Mouse (Mus musculus) CH12.LX (cell line): ENCODE data around the gene Ndufa11. TPM values are rescaled to one million over a fixed set of nuclear protein-coding genes. Genes with fewer than 3 reads are reported as not detected.

Experiments
- DNase-seq: peaks from one replicate; pipeline ENCODE4 v3.0.0-alpha.2; 2013; ENCODE audit errors: extremely low read depth
- H3K27ac ChIP-seq: 2 replicates; pipeline ENCODE4 v1.5.1; 2012; ENCODE audit warnings: low read depth, mild to moderate bottlenecking, control low read depth, moderate library complexity; ENCODE audit not compliant: insufficient read depth
- H3K27me3 ChIP-seq: replicated peaks from 2 replicates; pipeline ENCODE3; 2012; ENCODE audit warnings: inconsistent platforms
- H3K36me3 ChIP-seq, 2 experiments: replicated peaks in 1 of 2; 2 replicates each; pipeline versions ENCODE3 to v1.6.1; 2012; ENCODE audit warnings: inconsistent platforms in 1 of 2, low read length in 1 of 2, mild to moderate bottlenecking in 1 of 2, mixed read lengths in 1 of 2, moderate library complexity in 1 of 2; ENCODE audit not compliant: control insufficient read depth in 1 of 2, insufficient read depth in 1 of 2
- H3K4me1 ChIP-seq, 2 experiments: 2 replicates each; pipeline ENCODE4 v1.6.1; 2012; ENCODE audit warnings: inconsistent platforms in 1 of 2, moderate library complexity in 1 of 2; ENCODE audit not compliant: insufficient read depth in 2 of 2, control insufficient read depth in 1 of 2
- H3K4me2 ChIP-seq: 2 replicates; pipeline ENCODE4 v1.6.1; 2012; ENCODE audit warnings: low read depth, mild to moderate bottlenecking, control low read depth; ENCODE audit not compliant: poor library complexity, insufficient read depth, severe bottlenecking
- H3K4me3 ChIP-seq, 3 experiments: fragments of 150-350 bp in 1 of 3; sonication (generic) in 1 of 3; replicated peaks in 1 of 3; 2 replicates each; pipeline versions ENCODE3 to v1.5.1; 2011 to 2012; ENCODE audit warnings: low read depth in 2 of 3, low read length in 2 of 3, mild to moderate bottlenecking in 2 of 3, moderate library complexity in 2 of 3, control low read depth in 1 of 3, improper control_type of control experiment in 1 of 3, inconsistent platforms in 1 of 3, mixed read lengths in 1 of 3; ENCODE audit not compliant: poor library complexity in 1 of 3
- H3K79me2 ChIP-seq: replicated peaks from 2 replicates; pipeline ENCODE4 v1.6.1; 2012; ENCODE audit warnings: mild to moderate bottlenecking, moderate library complexity; ENCODE audit not compliant: control insufficient read depth, poor library complexity, insufficient read depth, severe bottlenecking; ENCODE audit errors: extremely low read depth
- H3K9ac ChIP-seq: 2 replicates; pipeline ENCODE4 v1.6.1; 2012; ENCODE audit warnings: low read depth, mild to moderate bottlenecking, control low read depth, moderate library complexity; ENCODE audit not compliant: insufficient read depth
- H3K9me3 ChIP-seq: replicated peaks from 2 replicates; pipeline ENCODE3; 2012; ENCODE audit warnings: low read length, inconsistent platforms, mixed read lengths
- BHLHE40 ChIP-seq: IDR thresholded peaks from 2 replicates; pipeline ENCODE4 v1.6.1; 2011; ENCODE audit warnings: mild to moderate bottlenecking, low read depth, low read length, improper control_type of control experiment
- CHD2 ChIP-seq: IDR thresholded peaks from 2 replicates; pipeline ENCODE4 v1.6.1; 2011; ENCODE audit warnings: low read length, improper control_type of control experiment
- GABPA ChIP-seq: IDR thresholded peaks from 2 replicates; pipeline ENCODE4 v1.6.1; 2012; ENCODE audit warnings: low read depth, low read length, improper control_type of control experiment, inconsistent platforms; ENCODE audit not compliant: insufficient replicate concordance
- HCFC1 ChIP-seq: IDR thresholded peaks from 2 replicates; pipeline ENCODE4 v1.6.1; 2012; ENCODE audit warnings: low read depth, mild to moderate bottlenecking, inconsistent platforms, low read length, improper control_type of control experiment
- MXI1 ChIP-seq: IDR thresholded peaks from 2 replicates; pipeline ENCODE4 v1.6.1; 2011; ENCODE audit warnings: mild to moderate bottlenecking, low read depth, low read length, improper control_type of control experiment
- MYC ChIP-seq: IDR thresholded peaks from 2 replicates; pipeline ENCODE4 v1.6.1; 2011; ENCODE audit warnings: low read depth, mild to moderate bottlenecking, improper control_type of control experiment, low read length
- NELFE ChIP-seq: IDR thresholded peaks from 2 replicates; pipeline ENCODE4 v1.6.1; 2011; ENCODE audit warnings: low read depth, low read length, improper control_type of control experiment
- PAX5 ChIP-seq: IDR thresholded peaks from 2 replicates; pipeline ENCODE4 v1.6.1; 2012; ENCODE audit warnings: low read length, inconsistent platforms, mixed read lengths
- POLR2A ChIP-seq: IDR thresholded peaks from 2 replicates; pipeline ENCODE4 v1.6.1; 2011; ENCODE audit warnings: low read depth, mild to moderate bottlenecking, improper control_type of control experiment, low read length
- POLR2AphosphoS2 ChIP-seq: IDR thresholded peaks from 2 replicates; pipeline ENCODE4 v1.6.1; 2011; ENCODE audit warnings: low read depth, low read length, improper control_type of control experiment
- RAD21 ChIP-seq: IDR thresholded peaks from 2 replicates; pipeline ENCODE4 v1.6.1; 2011; ENCODE audit warnings: low read depth, mild to moderate bottlenecking, low read length, improper control_type of control experiment, moderate library complexity
- RCOR1 ChIP-seq: conservative IDR thresholded peaks from 2 replicates; pipeline ENCODE4 v1.6.1; 2012; ENCODE audit warnings: low read depth, mild to moderate bottlenecking, inconsistent platforms, low read length, improper control_type of control experiment
- SIN3A ChIP-seq: IDR thresholded peaks from 2 replicates; pipeline ENCODE4 v1.6.1; 2012; ENCODE audit warnings: low read length, improper control_type of control experiment, inconsistent platforms
- SMC3 ChIP-seq: IDR thresholded peaks from 2 replicates; pipeline ENCODE4 v1.6.1; 2011; ENCODE audit warnings: low read depth, low read length, improper control_type of control experiment
- TCF12 ChIP-seq: IDR thresholded peaks from 2 replicates; pipeline ENCODE4 v1.6.1; 2014; ENCODE audit warnings: low read depth, mild to moderate bottlenecking, inconsistent platforms, low read length, improper control_type of control experiment
- UBTF ChIP-seq: IDR thresholded peaks from 2 replicates; pipeline ENCODE4 v1.6.1; 2012; ENCODE audit warnings: low read depth, mild to moderate bottlenecking, inconsistent platforms, low read length, improper control_type of control experiment, moderate library complexity
- USF1 ChIP-seq: IDR thresholded peaks from 2 replicates; pipeline ENCODE4 v1.6.1; 2014; ENCODE audit warnings: low read depth, mild to moderate bottlenecking, inconsistent platforms, low read length, improper control_type of control experiment
- ZKSCAN1 ChIP-seq: IDR thresholded peaks from 2 replicates; pipeline ENCODE4 v1.6.1; 2012; ENCODE audit warnings: low read depth, inconsistent platforms, low read length, improper control_type of control experiment, borderline replicate concordance
- ZMIZ1 ChIP-seq: IDR thresholded peaks from 2 replicates; pipeline ENCODE4 v1.6.1; 2012; ENCODE audit warnings: low read depth, mild to moderate bottlenecking, inconsistent platforms, low read length, improper control_type of control experiment
- dilution Hi-C: fragments of 300-500 bp; cut with MboI; formaldehyde crosslinking; loops from 2 replicates; pipeline ENCODE4 v1.14.3; 2020; ENCODE audit warnings: low sequenced_read_pairs; ENCODE audit not compliant: extremely low pct_unique_long_range_greater_than_20kb, extremely low pct_ligation_motif_present
- in situ Hi-C: fragments of 300-500 bp; cut with MboI; formaldehyde crosslinking; loops from 3 replicates; pipeline ENCODE4 v1.14.3; 2019; ENCODE audit warnings: low sequenced_read_pairs, low pct_ligation_motif_present, low pct_unique_long_range_greater_than_20kb, mixed read lengths
- polyA plus RNA-seq: library from polyadenylated mRNA; unstranded; fragments of >175 nt; gene quantifications from 2 replicates; pipeline ENCODE4 v1.2.1, GENCODE M21; 2012; ENCODE audit warnings: low read depth; ENCODE audit not compliant: insufficient read length
- total RNA-seq, 2 experiments: library from RNA; depleted of rRNA; stranded (reverse); fragments of 300-350 nt in 1 of 2; fragments of >200 nt in 1 of 2; gene quantifications; 2 replicates each; pipeline ENCODE4 v1.2.3; 2012 to 2014

The Ndufa11 gene
- total and polyA plus RNA-seq, 3 experiments = 124 to 201 (median 155) TPM

- DNase-seq = no peak
- dilution Hi-C loops (no loop called here), in situ Hi-C loops (loop anchor here (5.0 kb wide), 1 partner anchor 34 kb away; the partner anchor contains the start of genes Ndufa11 and Vmac)
- Histone ChIP-seq H3K4me3 (no peak overlapping the region), H3K36me3 (peaks cover 58 to 94% of the 10 kb centered on the region in 2 experiments), H3K79me2 (peaks cover 86% of the 10 kb centered on the region), H3K27ac (peak overlapping the region; percentile 21; the same call in 1 of the 2 replicates), H3K4me2 (no peak overlapping the region), H3K4me1 (peaks cover 43 to 87% of the 10 kb centered on the region in 2 experiments), H3K9ac (no peak overlapping the region), H3K9me3 (no peaks in the 10 kb centered on the region), H3K27me3 (no peaks in the 10 kb centered on the region)
- 0 out of 2 replicates have a peak, but pooled peaks have one; percentile 29 for TF ChIP-seq TCF12
- TF ChIP-seq RAD21 = no peak
- no peak for TF ChIP-seq GABPA
Measured at GRCm38 (mm10) chr17:56682880-56683279, 34.7 kb upstream of the Ndufa11 start.

- H3K9me3 ChIP-seq = no peaks in the 10 kb centered on the region
- in situ Hi-C loops (loop anchor here (5.0 kb wide), 1 partner anchor 34 kb away; the partner anchor contains the start of genes Ndufa11 and Vmac), dilution Hi-C loops (no loop called here)
- H3K27ac ChIP-seq = peak overlapping the region; percentile 53
- DNase-seq = no peak
- H3K36me3 ChIP-seq = peaks cover 59 to 99% of the 10 kb centered on the region in 2 experiments
- H3K4me3 ChIP-seq = no peak overlapping the region
- H3K79me2 ChIP-seq = peaks cover 90% of the 10 kb centered on the region
- H3K4me2 ChIP-seq = no peak overlapping the region
- no peak for TF ChIP-seq CHD2
- TF ChIP-seq ZMIZ1 = no peak
- no peak for TF ChIP-seq PAX5
- no peak for TF ChIP-seq SMC3
- TF ChIP-seq RCOR1 = no peak
- TF ChIP-seq BHLHE40 = no peak
- no peak for TF ChIP-seq UBTF
- TF ChIP-seq POLR2AphosphoS2 = no peak
- no peak for TF ChIP-seq ZKSCAN1
- TF ChIP-seq MYC = no peak
- no peak for TF ChIP-seq USF1
- no peak for TF ChIP-seq HCFC1
- no peak for TF ChIP-seq MXI1
- no peak for TF ChIP-seq POLR2A
- no peak for TF ChIP-seq NELFE
- no peak for TF ChIP-seq RAD21
- no peak for TF ChIP-seq SIN3A
- H3K9ac ChIP-seq = no peak overlapping the region
- H3K4me1 ChIP-seq = peaks cover 43 to 93% of the 10 kb centered on the region in 2 experiments
- no peaks in the 10 kb centered on the region for H3K27me3 ChIP-seq
Measured at GRCm38 (mm10) chr17:56683546-56684140, 33.9 kb upstream of the Ndufa11 start.
